Mouse (Mus musculus) lung, postnatal 0 days (tissue): ENCODE data around the gene Cebpe. TPM values are rescaled to one million over a fixed set of nuclear protein-coding genes. Genes with fewer than 3 reads are reported as not detected.
A peak's percentile ranks its signal among the peaks of the same experiment; 100 is the strongest.

Source experiments
- ATAC-seq: fragments of 200-750 bp; cut with Nextera tagmentation; 2 replicates; pipeline ENCODE4 v1.8.0; 2017; ENCODE audit warnings: moderate library complexity
- DNase-seq: peaks from one replicate; pipeline ENCODE4 v3.0.0-alpha.2; 2016; ENCODE audit warnings: low spot score
- H3K27ac ChIP-seq: fragments of 300-500 bp; sonication (generic); 2 replicates; pipeline ENCODE4 v1.5.1; 2014; ENCODE audit warnings: antibody characterized with exemption, mild to moderate bottlenecking, low read length, mixed read lengths
- H3K27me3 ChIP-seq: fragments of 300-500 bp; sonication (generic); replicated peaks from 2 replicates; pipeline ENCODE4 v1.6.1; 2014; ENCODE audit warnings: low read length, mixed read lengths; ENCODE audit not compliant: insufficient read depth
- H3K36me3 ChIP-seq: fragments of 300-500 bp; sonication (generic); 2 replicates; pipeline ENCODE4 v1.6.1; 2014; ENCODE audit warnings: low read length, mixed read lengths; ENCODE audit not compliant: insufficient read depth
- H3K4me1 ChIP-seq: fragments of 300-500 bp; sonication (generic); 2 replicates; pipeline ENCODE4 v1.6.1; 2014; ENCODE audit warnings: antibody characterized with exemption, low read depth, low read length, mixed read lengths; ENCODE audit not compliant: insufficient read depth
- H3K4me2 ChIP-seq: fragments of 300-500 bp; sonication (generic); replicated peaks from 2 replicates; pipeline ENCODE4 v1.6.1; 2014; ENCODE audit warnings: low read depth, mild to moderate bottlenecking, low read length, moderate library complexity, mixed read lengths
- H3K4me3 ChIP-seq: fragments of 300-500 bp; sonication (generic); 2 replicates; pipeline ENCODE4 v1.5.1; 2014; ENCODE audit warnings: low read depth, low read length
- H3K9ac ChIP-seq: fragments of 300-500 bp; sonication (generic); replicated peaks from 2 replicates; pipeline ENCODE4 v1.6.1; 2014; ENCODE audit warnings: low read depth, mild to moderate bottlenecking
- H3K9me3 ChIP-seq: fragments of 300-500 bp; sonication (generic); 2 replicates; pipeline ENCODE4 v1.6.1; 2016; ENCODE audit warnings: low read length, mixed read lengths
- CTCF ChIP-seq: IDR thresholded peaks from 2 replicates; pipeline ENCODE4 v1.5.1; 2016; ENCODE audit warnings: antibody characterized with exemption, mild to moderate bottlenecking
- EP300 ChIP-seq: IDR thresholded peaks from 2 replicates; pipeline ENCODE4 v1.6.1; 2016; ENCODE audit warnings: antibody characterized with exemption, mild to moderate bottlenecking, control low read depth
- WGBS: fragments of 180-500 bp; shearing (Covaris S2); extraction: QIAGEN DNeasy Blood & Tissue Kit; methylation state at CpG from one replicate; pipeline ENCODE4 v1.1.7; 2014; 5-methylcytosine and 5-hydroxymethylcytosine counted together
- polyA plus RNA-seq: library from polyadenylated mRNA; unstranded; fragments of >200 nt; fragmentation: Nextera tagmentation; extraction: Ambion mirVana; gene quantifications from 2 replicates; pipeline ENCODE4 v1.2.1, GENCODE M21; 2015

The Cebpe gene
- polyA plus RNA-seq, 1 experiment from 2014 or later: 0.58 TPM

- H3K4me1 ChIP-seq: no peaks in the 10 kb centered on the region
- no peak overlapping the region for H3K27ac ChIP-seq
- TF ChIP-seq EP300 (no peak), CTCF (no peak)
- no peak overlapping the region for H3K4me3 ChIP-seq
- no peaks in the 10 kb centered on the region; the same call in 1 of the 2 replicates for H3K27me3 ChIP-seq
- peak; percentile 47 for ATAC-seq
- H3K9me3 ChIP-seq: no peaks in the 10 kb centered on the region
- DNase-seq: no peak
- WGBS: 22% methylated on average over 5 of the region's 5 CpGs
- H3K9ac ChIP-seq: no peak overlapping the region
- H3K36me3 ChIP-seq: no peaks in the 10 kb centered on the region
- no peak overlapping the region for H3K4me2 ChIP-seq
Measured at GRCm38 (mm10) chr14:54705844-54706243, 6.1 kb downstream of the Cebpe start.

GRCm38 (mm10) chr14:54703207-54703606 is 8.8 kb downstream of the Cebpe start:
- no peak for ATAC-seq
- no peak for DNase-seq
- Histone ChIP-seq H3K27ac (no peak overlapping the region), H3K4me1 (no peaks in the 10 kb centered on the region), H3K9me3 (no peaks in the 10 kb centered on the region), H3K9ac (no peak overlapping the region), H3K4me2 (no peak overlapping the region), H3K36me3 (no peaks in the 10 kb centered on the region), H3K27me3 (no peaks in the 10 kb centered on the region; the same call in 1 of the 2 replicates), H3K4me3 (no peak overlapping the region)
- 51% methylated on average over 10 of the region's 10 CpGs for WGBS
- TF ChIP-seq EP300: no peak
- TF ChIP-seq CTCF: no peak

DNA sequence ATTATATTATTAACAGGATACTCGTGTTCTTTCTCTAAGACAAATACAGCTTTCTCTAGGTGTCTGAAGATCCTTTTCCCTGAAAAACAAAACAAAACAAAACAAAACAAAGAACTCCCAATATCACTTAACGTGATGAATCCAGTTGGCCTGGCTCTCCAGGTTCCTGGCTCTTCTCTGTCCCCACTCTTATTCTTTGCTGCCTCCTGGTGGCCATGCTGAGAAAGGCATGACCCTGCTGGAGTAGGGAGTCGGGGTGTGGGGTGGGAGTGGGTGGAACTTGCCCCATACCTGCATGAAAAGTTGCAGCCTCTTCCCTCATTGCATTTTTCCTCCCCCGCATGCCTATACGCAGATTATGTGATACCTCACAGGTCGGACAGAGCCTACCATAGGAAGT is 10.7 kb downstream of the Cebpe start:
- Histone ChIP-seq H3K27ac (no peak overlapping the region), H3K36me3 (no peaks in the 10 kb centered on the region), H3K4me3 (no peak overlapping the region), H3K4me1 (no peaks in the 10 kb centered on the region), H3K9me3 (no peaks in the 10 kb centered on the region), H3K4me2 (no peak overlapping the region), H3K27me3 (no peaks in the 10 kb centered on the region; the same call in 1 of the 2 replicates), H3K9ac (no peak overlapping the region)
- ATAC-seq: peak; percentile 60
- TF ChIP-seq CTCF (peak; percentile 99), EP300 (no peak)
- peak; percentile 86 for DNase-seq
- WGBS: 3% methylated on average over 6 of the region's 6 CpGs

DNA sequence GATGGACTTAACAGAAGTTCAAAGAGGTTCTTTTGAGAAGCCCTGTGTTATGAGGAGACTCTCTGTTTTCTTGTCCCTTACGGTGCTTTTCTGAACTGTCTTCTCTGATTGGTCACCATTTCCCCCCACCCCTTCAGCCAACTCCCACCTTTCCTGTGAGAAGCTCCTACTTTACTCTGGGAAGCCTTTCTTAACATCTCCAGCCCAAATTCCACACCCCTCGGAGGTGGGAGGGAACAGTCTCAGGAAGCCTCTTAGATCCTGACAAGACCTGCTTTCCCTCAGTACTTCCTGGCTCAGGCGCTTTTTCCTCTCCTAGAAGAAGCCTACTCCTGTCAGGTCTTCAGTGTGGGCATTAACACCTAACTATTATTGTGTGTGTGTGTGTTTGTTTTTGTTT is 12.4 kb downstream of the Cebpe start:
- TF ChIP-seq EP300 (no peak), CTCF (no peak)
- Histone ChIP-seq H3K4me2 (no peak overlapping the region), H3K9me3 (no peaks in the 10 kb centered on the region), H3K36me3 (no peaks in the 10 kb centered on the region), H3K27me3 (no peaks in the 10 kb centered on the region; the same call in 1 of the 2 replicates), H3K4me1 (no peaks in the 10 kb centered on the region), H3K9ac (no peak overlapping the region), H3K4me3 (no peak overlapping the region), H3K27ac (no peak overlapping the region)
- WGBS: 33% methylated on average over 3 of the region's 3 CpGs
- DNase-seq (no peak), ATAC-seq (no peak)

GRCm38 (mm10) chr14:54698733-54699132 is 13.2 kb downstream of the Cebpe start, which contains the start of gene Gm29776:
Gm29776 (minus strand) TSS chr14:54698833.
- Histone ChIP-seq H3K4me3 (no peak within 1 kb of the TSS), H3K9me3 (no peaks in the 10 kb centered on the region), H3K4me2 (no peak within 1 kb of the TSS), H3K36me3 (no peaks in the 10 kb centered on the region), H3K9ac (no peak within 1 kb of the TSS), H3K27me3 (no peaks in the 10 kb centered on the region; the same call in 1 of the 2 replicates), H3K27ac (no peak within 1 kb of the TSS), H3K4me1 (no peaks in the 10 kb centered on the region)
- DNase-seq (no peak), ATAC-seq (no peak)
- TF ChIP-seq CTCF: no peak
- TF ChIP-seq EP300: no peak
- WGBS: 47% methylated on average over 4 of the region's 4 CpGs

GRCm38 (mm10) chr14:54696752-54697151 is 15.2 kb downstream of the Cebpe start:
- no peak overlapping the region for H3K27ac ChIP-seq
- ATAC-seq (no peak), DNase-seq (no peak)
- H3K4me1 ChIP-seq: no peaks in the 10 kb centered on the region
- no peaks in the 10 kb centered on the region for H3K9me3 ChIP-seq
- H3K4me2 ChIP-seq: no peak overlapping the region
- no peak for TF ChIP-seq CTCF
- TF ChIP-seq EP300: no peak
- no peaks in the 10 kb centered on the region for H3K27me3 ChIP-seq
- no peaks in the 10 kb centered on the region for H3K36me3 ChIP-seq
- no peak overlapping the region for H3K4me3 ChIP-seq
- WGBS: 79% methylated on average over 4 of the region's 4 CpGs
- H3K9ac ChIP-seq: no peak overlapping the region

DNA sequence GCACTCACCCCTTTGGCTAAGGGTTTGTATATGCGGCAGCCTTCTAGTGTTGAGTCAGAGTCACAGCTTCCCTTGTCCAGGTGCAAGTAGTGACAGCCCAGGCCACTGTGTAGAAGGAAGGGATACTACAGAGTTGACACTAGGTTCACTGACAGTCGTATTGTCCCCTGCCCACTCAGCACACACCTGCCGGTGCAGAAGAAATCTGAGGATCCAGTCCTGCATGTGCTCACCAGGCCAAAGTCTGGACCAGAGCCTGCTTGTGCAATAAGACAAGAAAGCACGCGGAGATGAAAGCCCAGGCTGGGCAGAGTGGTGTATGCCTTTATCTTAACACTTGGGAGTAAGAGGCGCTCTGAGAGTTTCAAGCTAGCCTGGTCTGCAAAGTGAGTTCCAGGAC is 16.9 kb downstream of the Cebpe start:
- WGBS: 47% methylated on average over 6 of the region's 6 CpGs
- no peak overlapping the region for H3K4me2 ChIP-seq
- no peaks in the 10 kb centered on the region for H3K9me3 ChIP-seq
- no peak for TF ChIP-seq CTCF
- TF ChIP-seq EP300: no peak
- H3K4me3 ChIP-seq: no peak overlapping the region
- no peaks in the 10 kb centered on the region for H3K4me1 ChIP-seq
- no peak overlapping the region for H3K27ac ChIP-seq
- DNase-seq (no peak), ATAC-seq (no peak)
- H3K9ac ChIP-seq: no peak overlapping the region
- no peaks in the 10 kb centered on the region for H3K27me3 ChIP-seq
- no peaks in the 10 kb centered on the region; the same call in 1 of the 2 replicates for H3K36me3 ChIP-seq
